Mouse (Mus musculus): ENCODE results near the gene Man2a1. TPM values are rescaled to one million over a fixed set of nuclear protein-coding genes. Genes with fewer than 3 reads are reported as not detected.

Man2a1 gene
- total and polyA plus RNA-seq, 2 experiments from 2014 or later, result 2.2 to 19.9 TPM

GRCm38 (mm10) chr17:64764175-64765122, 163.9 kb downstream of the Man2a1 start:
- Histone ChIP-seq H3K9me3 (ENCODE audit: low read length) (no peaks in the 10 kb centered on the region), H3K4me2 (ENCODE audit: low read depth) (no peak overlapping the region), H3K27me3 (ENCODE audit: insufficient read depth, low read length) (no peaks in the 10 kb centered on the region), H3K4me1 (ENCODE audit: insufficient read depth) (no peaks in the 10 kb centered on the region), H3K27ac (ENCODE audit: low read depth, low read length) (no peak overlapping the region), H3K4me3 (ENCODE audit: low read depth, low read length) (no peak overlapping the region), H3K9ac (no peak overlapping the region), H3K36me3 (ENCODE audit: insufficient read depth) (no peaks in the 10 kb centered on the region)
- DNase-seq (no peak), ATAC-seq (no peak)
- 91% methylated on average over 11 of the region's 11 CpGs for WGBS
- no peak for TF ChIP-seq CTCF (IDR thresholded peaks at IDR 0.05; ENCODE audit: low read depth)

- no peaks in the 10 kb centered on the region for H3K4me1 ChIP-seq (ENCODE audit: insufficient read depth)
- no peak overlapping the region for H3K4me3 ChIP-seq (ENCODE audit: low read depth, low read length)
- no peak for DNase-seq
- no peaks in the 10 kb centered on the region for H3K9me3 ChIP-seq (ENCODE audit: low read length)
- H3K27ac ChIP-seq (ENCODE audit: low read depth, low read length), result no peak overlapping the region
- TF ChIP-seq CTCF (IDR thresholded peaks at IDR 0.05; ENCODE audit: low read depth), result no peak
- H3K27me3 ChIP-seq (ENCODE audit: insufficient read depth, low read length), result no peaks in the 10 kb centered on the region
- H3K4me2 ChIP-seq (ENCODE audit: low read depth), result no peak overlapping the region
- no peak for ATAC-seq
- 63% methylated on average over 9 of the region's 9 CpGs for WGBS
- no peak overlapping the region for H3K9ac ChIP-seq
- H3K36me3 ChIP-seq (ENCODE audit: insufficient read depth), result no peaks in the 10 kb centered on the region
These were observed 164.8 kb downstream of the Man2a1 start for GRCm38 (mm10) chr17:64765286-64765685.

DNA sequence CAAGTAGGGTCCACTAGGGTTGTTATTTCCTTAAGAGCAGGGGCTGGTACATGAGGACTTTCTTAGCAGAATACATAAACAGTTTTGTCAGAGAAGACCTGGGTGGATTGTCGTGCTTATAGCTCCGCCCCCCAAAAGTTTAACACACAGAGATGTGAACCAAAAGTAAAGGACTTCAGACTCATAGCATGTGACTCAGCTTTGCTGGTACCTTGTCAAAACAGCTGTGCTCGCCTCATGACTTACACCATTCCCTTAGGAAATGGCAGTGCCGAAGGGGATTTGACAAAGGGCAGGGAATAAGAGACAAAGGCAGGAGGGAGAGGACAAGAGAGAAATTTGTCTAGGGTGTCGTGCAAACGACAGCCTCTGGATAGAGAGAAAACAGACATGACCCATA, 166.0 kb downstream of the Man2a1 start:
- whole genome bisulfite sequencing, result 74% methylated on average over 6 of the region's 6 CpGs
- no peak overlapping the region for H3K27ac ChIP-seq (ENCODE audit: low read depth, low read length)
- no peak overlapping the region for H3K4me2 ChIP-seq (ENCODE audit: low read depth)
- ATAC-seq (no peak), DNase-seq (no peak)
- no peaks in the 10 kb centered on the region for H3K4me1 ChIP-seq (ENCODE audit: insufficient read depth)
- no peaks in the 10 kb centered on the region for H3K27me3 ChIP-seq (ENCODE audit: insufficient read depth, low read length)
- no peak overlapping the region for H3K4me3 ChIP-seq (ENCODE audit: low read depth, low read length)
- no peaks in the 10 kb centered on the region for H3K9me3 ChIP-seq (ENCODE audit: low read length)
- no peaks in the 10 kb centered on the region for H3K36me3 ChIP-seq (ENCODE audit: insufficient read depth)
- no peak for TF ChIP-seq CTCF (IDR thresholded peaks at IDR 0.05; ENCODE audit: low read depth)
- no peak overlapping the region for H3K9ac ChIP-seq

- Histone ChIP-seq H3K9me3 (ENCODE audit: low read length) (no peaks in the 10 kb centered on the region), H3K9ac (no peak overlapping the region), H3K27me3 (ENCODE audit: insufficient read depth, low read length) (no peaks in the 10 kb centered on the region), H3K27ac (ENCODE audit: low read depth, low read length) (no peak overlapping the region), H3K36me3 (ENCODE audit: insufficient read depth) (no peaks in the 10 kb centered on the region), H3K4me1 (ENCODE audit: insufficient read depth) (no peaks in the 10 kb centered on the region), H3K4me3 (ENCODE audit: low read depth, low read length) (no peak overlapping the region), H3K4me2 (ENCODE audit: low read depth) (no peak overlapping the region)
- DNase-seq, result peak; percentile 86
- ATAC-seq, result peak; percentile 90
- WGBS, result 84% methylated on average over 1 of the region's 1 CpGs
- no peak for TF ChIP-seq CTCF (IDR thresholded peaks at IDR 0.05; ENCODE audit: low read depth)
These were observed 169.7 kb downstream of the Man2a1 start for GRCm38 (mm10) chr17:64770277-64770676.

- Histone ChIP-seq H3K9ac (no peak overlapping the region), H3K36me3 (ENCODE audit: insufficient read depth) (no peaks in the 10 kb centered on the region), H3K4me1 (ENCODE audit: insufficient read depth) (no peaks in the 10 kb centered on the region), H3K4me2 (ENCODE audit: low read depth) (no peak overlapping the region), H3K4me3 (ENCODE audit: low read depth, low read length) (no peak overlapping the region), H3K27ac (ENCODE audit: low read depth, low read length) (no peak overlapping the region), H3K9me3 (ENCODE audit: low read length) (no peaks in the 10 kb centered on the region), H3K27me3 (ENCODE audit: insufficient read depth, low read length) (no peaks in the 10 kb centered on the region)
- TF ChIP-seq CTCF (IDR thresholded peaks at IDR 0.05; ENCODE audit: low read depth), result no peak
- no peak for DNase-seq
- no peak for ATAC-seq
These were observed 172.1 kb downstream of the Man2a1 start for GRCm38 (mm10) chr17:64772611-64773010.

GRCm38 (mm10) chr17:64774218-64774617, 173.7 kb downstream of the Man2a1 start:
- no peak for TF ChIP-seq CTCF (IDR thresholded peaks at IDR 0.05; ENCODE audit: low read depth)
- no peak overlapping the region for H3K9ac ChIP-seq
- ATAC-seq (no peak), DNase-seq (no peak)
- 88% methylated on average over 5 of the region's 5 CpGs for WGBS
- no peaks in the 10 kb centered on the region for H3K4me1 ChIP-seq (ENCODE audit: insufficient read depth)
- no peaks in the 10 kb centered on the region for H3K36me3 ChIP-seq (ENCODE audit: insufficient read depth)
- H3K27me3 ChIP-seq (ENCODE audit: insufficient read depth, low read length), result no peaks in the 10 kb centered on the region
- no peak overlapping the region for H3K4me2 ChIP-seq (ENCODE audit: low read depth)
- H3K9me3 ChIP-seq (ENCODE audit: low read length), result no peaks in the 10 kb centered on the region
- no peak overlapping the region for H3K4me3 ChIP-seq (ENCODE audit: low read depth, low read length)
- H3K27ac ChIP-seq (ENCODE audit: low read depth, low read length), result no peak overlapping the region

DNA sequence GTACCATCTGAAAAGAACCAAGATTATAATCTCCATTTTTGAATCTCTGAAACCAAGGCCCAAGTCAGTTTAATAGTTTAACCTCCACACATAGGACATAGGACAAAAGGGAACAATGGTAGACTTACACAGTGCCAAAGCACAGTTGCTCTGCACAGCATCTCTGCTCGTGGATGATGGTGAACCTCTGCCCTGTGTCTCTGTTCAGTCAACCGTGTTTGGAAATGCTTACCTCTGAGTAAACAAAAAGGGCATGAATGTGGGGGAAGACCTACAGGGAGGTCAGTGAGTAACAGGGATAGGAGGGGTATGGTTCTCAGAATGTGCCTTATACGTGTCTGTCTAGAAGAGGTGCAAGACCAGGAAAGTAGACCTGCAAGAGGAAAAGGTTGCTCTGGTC, 177.8 kb downstream of the Man2a1 start:
- Histone ChIP-seq H3K4me3 (ENCODE audit: low read depth, low read length) (no peak overlapping the region), H3K9ac (no peak overlapping the region), H3K27me3 (ENCODE audit: insufficient read depth, low read length) (no peaks in the 10 kb centered on the region), H3K27ac (ENCODE audit: low read depth, low read length) (no peak overlapping the region), H3K36me3 (ENCODE audit: insufficient read depth) (no peaks in the 10 kb centered on the region), H3K4me1 (ENCODE audit: insufficient read depth) (no peaks in the 10 kb centered on the region), H3K9me3 (ENCODE audit: low read length) (no peaks in the 10 kb centered on the region), H3K4me2 (ENCODE audit: low read depth) (no peak overlapping the region)
- no peak for TF ChIP-seq CTCF (IDR thresholded peaks at IDR 0.05; ENCODE audit: low read depth)
- DNase-seq (no peak), ATAC-seq (no peak)
- WGBS, result 61% methylated on average over 3 of the region's 3 CpGs

All from forebrain, postnatal 0 days (tissue).